Mouse (Mus musculus): ENCODE measurements around the gene Prdm12.

DNA sequence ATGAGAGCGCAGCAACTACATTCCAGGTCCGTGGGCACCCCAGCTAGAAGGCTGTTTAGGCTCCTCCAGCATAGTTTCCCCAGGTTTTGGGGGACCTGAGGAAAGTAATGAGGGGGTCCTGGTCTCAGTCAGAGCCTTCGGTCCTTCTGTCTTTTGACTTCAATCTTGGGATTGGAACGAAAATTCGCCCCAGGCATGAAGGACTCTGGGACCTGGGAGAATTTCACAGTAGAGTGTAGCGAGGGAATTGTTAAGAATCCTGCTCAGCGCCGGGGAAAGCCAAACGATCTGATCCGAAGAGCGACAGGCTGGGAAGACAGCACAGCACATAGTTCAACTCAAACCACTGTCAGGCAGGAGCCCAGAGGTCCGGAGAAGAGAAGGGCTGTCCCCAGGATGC lies 2.5 kb upstream of the Prdm12 start:
- TF ChIP-seq CTCF (IDR thresholded peaks at IDR 0.05; ENCODE audit: insufficient read depth, low read length) (no peak), POLR2A (IDR thresholded peaks at IDR 0.05; ENCODE audit: borderline replicate concordance, extremely low read depth, low read depth, low read length) (no peak)

Measured in lung, adult 2 months (tissue).